Mouse (Mus musculus): ENCODE data around the gene Smarca4. TPM values are rescaled to one million over a fixed set of nuclear protein-coding genes. Genes with fewer than 3 reads are reported as not detected.
"Not testable (repeated sequence)": the region's sequence is repeated elsewhere in the genome, so short reads cannot be mapped to it uniquely, and the experiment has no call there.

The Smarca4 gene
- polyA plus RNA-seq, 1 experiment from 2014 or later = 157 TPM

- Histone ChIP-seq H3K27ac (replicated peaks) (no peak overlapping the region), H3K36me3 (replicated peaks) (peaks cover 99% of the 10 kb centered on the region), H3K4me1 (no peaks in the 10 kb centered on the region), H3K27me3 (replicated peaks; ENCODE audit: low read depth, poor library complexity, severe bottlenecking) (no peaks in the 10 kb centered on the region), H3K4me3 (no peak overlapping the region), H3K9me3 (no peaks in the 10 kb centered on the region)
- no peak for DNase-seq (ENCODE audit: low spot score)
- 93% methylated on average over 7 of the region's 7 CpGs for WGBS
Observed at GRCm38 (mm10) chr9:21688554-21688953, 72.6 kb downstream of the Smarca4 start.

GRCm38 (mm10) chr9:21690031-21690430, 74.1 kb downstream of the Smarca4 start:
- 90% methylated on average over 3 of the region's 3 CpGs for WGBS
- peaks cover 99% of the 10 kb centered on the region for H3K36me3 ChIP-seq (replicated peaks)
- H3K9me3 ChIP-seq = no peaks in the 10 kb centered on the region
- no peaks in the 10 kb centered on the region for H3K27me3 ChIP-seq (replicated peaks; ENCODE audit: low read depth, poor library complexity, severe bottlenecking)
- no peak for DNase-seq (ENCODE audit: low spot score)
- no peak overlapping the region for H3K27ac ChIP-seq (replicated peaks)
- H3K4me3 ChIP-seq = no peak overlapping the region
- no peaks in the 10 kb centered on the region for H3K4me1 ChIP-seq

DNA sequence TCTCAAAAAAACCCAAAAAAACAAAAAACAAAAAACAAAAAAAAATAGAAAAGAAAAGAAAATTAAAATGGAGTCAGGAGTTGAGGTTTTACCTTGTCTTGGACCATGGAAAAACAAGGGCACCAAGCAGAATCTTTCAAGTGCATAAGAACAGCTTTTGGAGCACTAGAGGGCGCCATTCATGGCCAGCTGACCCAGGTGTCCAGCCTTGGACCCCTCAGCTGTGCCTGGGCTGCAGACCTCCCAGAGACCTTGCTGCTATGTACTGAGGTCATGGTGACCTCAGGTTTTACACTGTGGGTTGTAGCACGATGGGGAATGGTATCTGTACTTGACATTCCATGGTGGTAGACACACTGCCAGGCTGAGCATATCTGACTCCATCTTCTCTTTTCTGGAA, 75.9 kb downstream of the Smarca4 start:
- H3K36me3 ChIP-seq (replicated peaks) = peaks cover 99% of the 10 kb centered on the region
- WGBS = 54% methylated on average over 2 of the region's 2 CpGs
- DNase-seq (ENCODE audit: low spot score) = peak; percentile 48
- H3K4me3 ChIP-seq = no peak overlapping the region
- no peak overlapping the region for H3K27ac ChIP-seq (replicated peaks)
- H3K4me1 ChIP-seq = no peaks in the 10 kb centered on the region
- no peaks in the 10 kb centered on the region for H3K27me3 ChIP-seq (replicated peaks; ENCODE audit: low read depth, poor library complexity, severe bottlenecking)
- H3K9me3 ChIP-seq = no peaks in the 10 kb centered on the region

- 95% methylated on average over 4 of the region's 4 CpGs for WGBS
- Histone ChIP-seq H3K27me3 (replicated peaks; ENCODE audit: low read depth, poor library complexity, severe bottlenecking) (no peaks in the 10 kb centered on the region), H3K4me1 (no peaks in the 10 kb centered on the region), H3K27ac (replicated peaks) (no peak overlapping the region), H3K9me3 (no peaks in the 10 kb centered on the region), H3K4me3 (no peak overlapping the region), H3K36me3 (replicated peaks) (peaks cover 99% of the 10 kb centered on the region)
- no peak for DNase-seq (ENCODE audit: low spot score)
Observed at GRCm38 (mm10) chr9:21692491-21692890, 76.5 kb downstream of the Smarca4 start.

DNA sequence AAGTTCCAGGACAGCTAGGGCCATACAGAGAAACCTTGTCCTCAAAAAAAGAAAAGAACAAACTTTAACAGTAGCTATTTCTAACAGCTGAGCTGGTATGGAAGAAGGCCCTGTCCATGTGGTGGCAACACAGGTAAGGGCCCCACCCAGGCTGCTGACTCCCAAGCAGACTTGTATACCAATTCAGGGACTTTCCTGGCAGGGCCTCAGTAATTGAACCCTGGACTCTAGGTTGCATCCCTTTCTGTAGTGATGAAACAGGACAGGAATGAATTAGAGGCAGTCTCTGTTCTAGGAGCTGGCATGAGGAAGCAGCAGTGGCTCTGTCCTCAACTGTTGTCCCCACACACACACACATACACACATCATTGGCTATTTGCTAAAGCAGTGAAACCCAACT, 78.1 kb downstream of the Smarca4 start:
- DNase-seq (ENCODE audit: low spot score) = no peak
- no peak overlapping the region for H3K27ac ChIP-seq (replicated peaks)
- no peak overlapping the region for H3K4me3 ChIP-seq
- no peaks in the 10 kb centered on the region for H3K27me3 ChIP-seq (replicated peaks; ENCODE audit: low read depth, poor library complexity, severe bottlenecking)
- peaks cover 98% of the 10 kb centered on the region for H3K36me3 ChIP-seq (replicated peaks)
- H3K9me3 ChIP-seq = no peaks in the 10 kb centered on the region
- no peaks in the 10 kb centered on the region for H3K4me1 ChIP-seq

GRCm38 (mm10) chr9:21695229-21695792, 79.3 kb downstream of the Smarca4 start:
- 91% methylated on average over 5 of the region's 5 CpGs for WGBS
- H3K36me3 ChIP-seq (replicated peaks) = peaks cover 98% of the 10 kb centered on the region
- H3K4me1 ChIP-seq = no peaks in the 10 kb centered on the region
- no peak for DNase-seq (ENCODE audit: low spot score)
- no peak overlapping the region for H3K4me3 ChIP-seq
- H3K9me3 ChIP-seq = no peaks in the 10 kb centered on the region
- H3K27ac ChIP-seq (replicated peaks) = no peak overlapping the region
- no peaks in the 10 kb centered on the region for H3K27me3 ChIP-seq (replicated peaks; ENCODE audit: low read depth, poor library complexity, severe bottlenecking)

- 89% methylated on average over 6 of the region's 6 CpGs for WGBS
- Histone ChIP-seq H3K27me3 (replicated peaks; ENCODE audit: low read depth, poor library complexity, severe bottlenecking) (no peaks in the 10 kb centered on the region), H3K4me3 (no peak overlapping the region), H3K36me3 (replicated peaks) (peaks cover 98% of the 10 kb centered on the region), H3K4me1 (no peaks in the 10 kb centered on the region), H3K9me3 (no peaks in the 10 kb centered on the region), H3K27ac (replicated peaks) (no peak overlapping the region)
- DNase-seq (ENCODE audit: low spot score) = no peak
Observed at GRCm38 (mm10) chr9:21697121-21697520, 81.2 kb downstream of the Smarca4 start.

GRCm38 (mm10) chr9:21699280-21699679, 83.3 kb downstream of the Smarca4 start:
- H3K27me3 ChIP-seq (replicated peaks; ENCODE audit: low read depth, poor library complexity, severe bottlenecking); H3K27ac ChIP-seq (replicated peaks); H3K9me3 ChIP-seq; H3K4me1 ChIP-seq; H3K4me3 ChIP-seq; DNase-seq (ENCODE audit: low spot score): not testable (repeated sequence)
- WGBS = 91% methylated on average over 6 of the region's 6 CpGs
- H3K36me3 ChIP-seq (replicated peaks) = peaks cover 98% of the 10 kb centered on the region

DNA sequence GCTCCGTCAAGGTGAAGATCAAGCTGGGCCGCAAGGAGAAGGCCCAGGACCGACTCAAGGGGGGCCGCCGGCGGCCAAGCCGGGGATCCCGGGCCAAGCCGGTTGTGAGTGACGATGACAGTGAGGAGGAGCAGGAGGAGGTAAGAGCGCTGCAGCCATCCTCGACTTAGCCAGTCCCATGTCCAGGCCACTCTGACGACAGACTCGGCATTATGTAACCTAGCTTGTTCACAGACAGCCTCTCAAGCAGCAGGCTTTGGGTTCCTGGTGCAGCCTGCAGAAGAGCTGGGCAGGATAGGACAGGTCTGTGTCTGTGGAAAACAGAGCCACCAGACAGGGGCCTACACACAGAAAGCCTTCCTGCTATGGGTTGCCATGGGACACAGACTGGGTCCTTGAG, 85.1 kb downstream of the Smarca4 start:
- 92% methylated on average over 14 of the region's 14 CpGs for WGBS
- Histone ChIP-seq H3K4me3 (no peak overlapping the region), H3K27me3 (replicated peaks; ENCODE audit: low read depth, poor library complexity, severe bottlenecking) (no peaks in the 10 kb centered on the region), H3K9me3 (no peaks in the 10 kb centered on the region), H3K27ac (replicated peaks) (no peak overlapping the region), H3K4me1 (no peaks in the 10 kb centered on the region), H3K36me3 (replicated peaks) (peaks cover 98% of the 10 kb centered on the region)
- DNase-seq (ENCODE audit: low spot score) = no peak

DNA sequence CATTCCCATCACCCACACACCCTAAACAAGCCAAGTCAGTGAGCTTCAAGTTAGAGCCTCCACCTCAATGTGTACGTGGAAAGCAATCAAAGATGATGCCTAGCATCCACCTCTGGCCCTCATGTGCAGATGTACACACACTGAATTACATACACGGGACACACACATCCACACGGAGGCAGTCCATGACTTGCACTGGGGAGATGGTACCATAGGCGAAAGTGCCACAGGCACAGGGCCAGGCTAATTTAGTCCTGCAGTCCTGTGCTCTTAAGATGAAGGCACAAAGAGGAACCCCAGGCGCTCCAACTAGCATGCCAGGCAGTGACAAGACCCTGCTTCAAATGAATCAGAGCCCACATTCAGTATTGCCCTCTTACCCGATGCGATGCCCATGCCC, 87.5 kb downstream of the Smarca4 start:
- no peak for DNase-seq (ENCODE audit: low spot score)
- no peak overlapping the region for H3K4me3 ChIP-seq
- peaks cover 100% of the 10 kb centered on the region for H3K36me3 ChIP-seq (replicated peaks)
- no peaks in the 10 kb centered on the region for H3K9me3 ChIP-seq
- H3K27me3 ChIP-seq (replicated peaks; ENCODE audit: low read depth, poor library complexity, severe bottlenecking) = no peaks in the 10 kb centered on the region
- H3K27ac ChIP-seq (replicated peaks) = no peak overlapping the region
- 95% methylated on average over 7 of the region's 7 CpGs for WGBS
- no peaks in the 10 kb centered on the region for H3K4me1 ChIP-seq

DNA sequence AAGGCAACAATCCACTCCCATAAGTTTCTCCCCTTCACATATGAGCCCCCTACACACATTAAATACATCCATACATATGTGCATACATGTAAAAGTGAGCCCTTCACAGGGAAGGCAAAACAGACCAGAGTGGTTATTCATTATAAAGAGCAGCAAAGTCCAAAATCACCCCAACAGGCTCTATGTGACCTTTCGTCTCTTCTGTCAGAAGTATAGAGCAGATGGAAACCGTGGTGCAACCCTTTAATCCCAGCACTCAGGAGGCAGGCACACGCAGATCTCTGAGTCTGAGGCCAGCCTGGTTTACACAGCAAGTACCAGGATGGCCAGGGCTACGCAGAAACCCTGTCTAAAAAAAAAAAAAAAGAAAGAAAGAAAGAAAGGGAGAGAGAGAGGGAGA, 90.1 kb downstream of the Smarca4 start:
- H3K36me3 ChIP-seq (replicated peaks) = peaks cover 92% of the 10 kb centered on the region

GRCm38 (mm10) chr9:21706586-21707265, 90.8 kb downstream of the Smarca4 start:
- no peaks in the 10 kb centered on the region for H3K4me1 ChIP-seq
- no peak for DNase-seq (ENCODE audit: low spot score)
- H3K4me3 ChIP-seq = no peak overlapping the region
- no peaks in the 10 kb centered on the region for H3K27me3 ChIP-seq (replicated peaks; ENCODE audit: low read depth, poor library complexity, severe bottlenecking)
- WGBS = 88% methylated on average over 8 of the region's 8 CpGs
- no peaks in the 10 kb centered on the region for H3K9me3 ChIP-seq
- H3K27ac ChIP-seq (replicated peaks) = no peak overlapping the region
- H3K36me3 ChIP-seq (replicated peaks) = peaks cover 85% of the 10 kb centered on the region

More for the DNA sequence above, 90.1 kb downstream of the Smarca4 start:
- Histone ChIP-seq H3K27me3 (replicated peaks; ENCODE audit: low read depth, poor library complexity, severe bottlenecking) (no peaks in the 10 kb centered on the region), H3K4me1 (no peaks in the 10 kb centered on the region), H3K4me3 (no peak overlapping the region), H3K27ac (replicated peaks) (no peak overlapping the region), H3K9me3 (no peaks in the 10 kb centered on the region)
- whole genome bisulfite sequencing = 86% methylated on average over 4 of the region's 4 CpGs
- no peak for DNase-seq (ENCODE audit: low spot score)

DNA sequence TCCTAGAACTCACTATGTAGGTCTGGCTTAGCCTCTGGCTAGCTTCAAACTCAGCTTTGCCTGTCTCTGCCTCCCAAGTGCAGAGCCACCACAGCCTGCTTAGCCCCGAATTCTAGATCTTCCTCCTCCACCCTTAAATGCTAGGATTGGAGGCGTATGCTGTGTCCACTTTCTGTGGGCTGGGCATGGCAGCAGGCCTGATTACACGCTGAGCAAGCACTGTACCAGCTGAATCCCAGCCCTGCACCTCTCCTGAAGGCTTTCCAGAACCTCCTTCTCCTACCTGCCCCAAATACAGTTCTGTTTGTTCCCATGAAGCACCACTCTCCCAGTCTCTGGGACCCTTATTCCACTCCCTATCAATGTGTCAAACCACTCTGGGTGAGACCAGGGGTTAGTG, 93.4 kb downstream of the Smarca4 start:
- Histone ChIP-seq H3K4me3 (no peak overlapping the region), H3K9me3 (no peaks in the 10 kb centered on the region), H3K36me3 (replicated peaks) (peaks cover 72% of the 10 kb centered on the region), H3K27me3 (replicated peaks; ENCODE audit: low read depth, poor library complexity, severe bottlenecking) (no peaks in the 10 kb centered on the region), H3K4me1 (no peaks in the 10 kb centered on the region), H3K27ac (replicated peaks) (no peak overlapping the region)
- no peak for DNase-seq (ENCODE audit: low spot score)
- WGBS = 91% methylated on average over 3 of the region's 3 CpGs

Measured in embryonic facial prominence, embryonic 10.5 days (tissue).